Mouse (Mus musculus) MEL (cell line): ENCODE results near the gene Cavin3.

Source experiments
- CTCF ChIP-seq, 3 experiments: IDR thresholded peaks in 2 of 3; conservative IDR thresholded peaks in 1 of 3; 2 replicates each; pipeline ENCODE4 v1.5.1; 2011 to 2012; ENCODE audit warnings: low read length in 3 of 3, low read depth in 2 of 3, mild to moderate bottlenecking in 2 of 3, improper control_type of control experiment in 1 of 3, inconsistent platforms in 1 of 3, mixed read lengths in 1 of 3, moderate library complexity in 1 of 3; ENCODE audit not compliant: control insufficient read depth in 1 of 3, insufficient read depth in 1 of 3, poor library complexity in 1 of 3, severe bottlenecking in 1 of 3
- POLR2A ChIP-seq, 2 experiments: IDR thresholded peaks; 2 replicates each; pipeline ENCODE4 v1.6.1; 2011 to 2012; ENCODE audit warnings: low read length in 2 of 2, mild to moderate bottlenecking in 2 of 2, control low read depth in 1 of 2, improper control_type of control experiment in 1 of 2, low read depth in 1 of 2, moderate library complexity in 1 of 2; ENCODE audit not compliant: control insufficient read depth in 1 of 2, insufficient read depth in 1 of 2, poor library complexity in 1 of 2

- TF ChIP-seq CTCF (IDR thresholded peaks at IDR 0.05 in 2 of 3, conservative IDR thresholded peaks at IDR 0.05 in 1 of 3; ENCODE audit: control insufficient read depth in 1 of 3, insufficient read depth in 1 of 3, low read depth in 2 of 3, low read length in 3 of 3, poor library complexity in 1 of 3, severe bottlenecking in 1 of 3) = no peak
- TF ChIP-seq POLR2A (IDR thresholded peaks at IDR 0.05; ENCODE audit: control insufficient read depth in 1 of 2, insufficient read depth in 1 of 2, low read depth in 1 of 2, low read length in 2 of 2, poor library complexity in 1 of 2) = no peak
Observed at GRCm38 (mm10) chr7:105480561-105481504, 1.3 kb downstream of the Cavin3 start.
